Mouse (Mus musculus): Measurements from ENCODE around the gene Tbrg1.

GRCm38 (mm10) chr9:37615220-37615619 lies 41.9 kb downstream of the Tbrg1 start:
- TF ChIP-seq E2F4 (IDR thresholded peaks at IDR 0.05; ENCODE audit: insufficient read depth) (no peak), POLR2A (IDR thresholded peaks at IDR 0.05; ENCODE audit: insufficient read length, low read depth) (no peak), MYOG (IDR thresholded peaks at IDR 0.05; ENCODE audit: control insufficient read depth in 1 of 3, insufficient read depth in 1 of 3, insufficient read length in 2 of 3, low read depth in 2 of 3) (no peak), SRF (IDR thresholded peaks at IDR 0.05; ENCODE audit: control insufficient read depth, insufficient read length, low read depth) (no peak), MYOD1 (IDR thresholded peaks at IDR 0.05; ENCODE audit: control insufficient read depth in 1 of 3, insufficient read length in 2 of 3, low read depth in 2 of 3) (no peak), USF1 (IDR thresholded peaks at IDR 0.05; ENCODE audit: low read depth) (no peak), MAX (IDR thresholded peaks at IDR 0.05; ENCODE audit: low read depth) (no peak), CEBPB (IDR thresholded peaks at IDR 0.05; ENCODE audit: insufficient read depth, poor library complexity, severe bottlenecking) (no peak), POLR2AphosphoS2 (IDR thresholded peaks at IDR 0.05; ENCODE audit: insufficient read length, low read depth) (no peak), REST (IDR thresholded peaks at IDR 0.05; ENCODE audit: insufficient read depth, insufficient read length) (no peak), TCF12 (IDR thresholded peaks at IDR 0.05; ENCODE audit: insufficient read depth, poor library complexity, severe bottlenecking) (no peak)

Measured in myocyte (in vitro differentiated cells).